Mouse (Mus musculus) left cerebral cortex, postnatal 25 days (tissue): ENCODE measurements around the gene Tent5c. TPM values are rescaled to one million over a fixed set of nuclear protein-coding genes. Genes with fewer than 3 reads are reported as not detected.
A peak's percentile ranks its signal among the peaks of the same experiment; 100 is the strongest.

Source experiments
- DNase-seq, 2 experiments: peaks; one replicate each; pipeline ENCODE4 v3.0.0; 2022; ENCODE audit warnings: low spot score in 2 of 2, mixed read lengths in 1 of 2
- intact Hi-C: fragments of 180-260 bp; cut with DNase I; formaldehyde crosslinking; loops from one replicate; pipeline ENCODE4 v1.15.1; 2025
- total RNA-seq, 2 experiments: library from RNA; stranded (reverse); gene quantifications; 2 replicates each; pipeline ENCODE4 v1.2.3; 2021

Tent5c gene
- total RNA-seq, 2 experiments from 2014 or later: 2.5 to 3.2 TPM

DNA sequence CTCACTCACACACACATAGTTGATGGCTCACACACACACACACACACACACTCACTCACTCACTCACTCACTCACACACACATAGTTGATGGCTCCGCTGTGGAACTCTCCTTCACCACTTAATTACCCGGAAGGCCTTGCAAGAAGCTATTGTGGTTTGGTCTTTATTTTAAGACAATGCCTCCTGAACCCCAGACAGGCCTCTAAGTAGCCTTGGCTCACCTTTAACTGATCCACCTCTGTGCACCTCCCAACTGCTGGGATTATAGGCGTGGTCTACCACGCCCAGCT lies 831 bp upstream of the Tent5c start:
- intact Hi-C loops: no loop called here
- no peak for DNase-seq

DNA sequence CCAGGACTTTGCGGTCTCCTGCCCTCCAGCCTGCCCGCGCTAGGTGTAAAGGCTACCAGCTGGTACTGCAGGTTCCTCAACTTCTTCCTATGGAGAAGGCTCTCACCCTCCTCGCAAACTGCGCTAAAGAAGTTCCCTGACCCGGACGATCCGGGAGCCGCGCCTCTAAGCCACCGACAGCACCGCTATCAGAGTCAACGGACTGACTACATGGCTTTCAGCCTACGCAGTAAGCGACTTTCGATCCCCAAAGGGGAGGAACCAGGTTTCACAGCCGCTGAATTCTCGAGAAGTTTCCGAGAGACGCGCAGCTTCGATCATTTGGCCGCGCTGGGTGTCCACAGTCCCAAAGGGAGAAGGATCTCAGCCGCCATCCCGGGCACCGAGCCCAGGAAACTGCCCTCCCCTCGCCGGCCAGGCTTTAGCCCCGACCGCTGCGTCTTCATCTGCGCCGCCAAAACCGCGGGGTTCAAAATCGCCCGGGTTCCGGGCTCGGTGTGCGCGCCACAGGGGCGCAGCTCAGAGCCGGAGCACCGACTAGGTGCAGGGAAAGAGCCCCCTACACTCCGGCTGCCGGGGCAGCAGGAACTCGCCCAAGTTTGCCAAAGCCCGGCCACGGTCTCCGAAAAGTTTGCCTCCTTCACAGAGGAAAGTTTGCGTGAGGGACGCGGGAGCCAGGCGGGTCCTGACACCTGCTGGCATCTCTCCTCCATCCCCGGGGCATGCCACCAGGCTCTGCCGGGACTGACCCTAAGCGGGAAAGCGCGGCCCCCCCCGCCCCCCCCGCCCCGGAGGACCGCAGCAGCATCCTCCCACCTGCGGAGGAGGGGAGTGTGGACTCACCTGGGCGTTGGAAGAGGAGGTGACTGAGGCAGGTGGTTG lies 632 bp downstream of the Tent5c start:
- DNase-seq: peak; percentile 16
- intact Hi-C loops: loop anchor here (2.0 kb wide), 1 partner anchor 66 kb away; no protein-coding TSS in a partner anchor

DNA sequence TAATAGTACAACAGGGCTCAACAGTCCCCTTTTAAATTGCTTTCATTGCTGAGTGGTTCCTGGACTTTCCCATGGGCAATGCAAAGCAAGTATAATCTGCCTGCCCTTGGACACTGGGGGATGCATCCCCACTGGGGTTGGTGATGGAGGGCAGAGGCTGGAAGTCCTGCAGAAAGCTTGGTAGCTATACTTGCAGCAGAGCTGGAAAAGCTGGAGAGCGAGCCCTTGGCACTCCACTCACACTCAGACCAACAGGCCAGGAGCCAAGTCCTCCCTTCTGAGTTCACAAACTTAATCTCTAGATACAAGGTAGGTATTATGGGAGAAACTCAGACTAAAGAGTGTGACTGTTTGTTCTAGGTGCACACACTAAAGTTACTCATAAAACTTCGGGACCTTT lies 2.1 kb downstream of the Tent5c start:
- intact Hi-C loops: no loop called here

DNA sequence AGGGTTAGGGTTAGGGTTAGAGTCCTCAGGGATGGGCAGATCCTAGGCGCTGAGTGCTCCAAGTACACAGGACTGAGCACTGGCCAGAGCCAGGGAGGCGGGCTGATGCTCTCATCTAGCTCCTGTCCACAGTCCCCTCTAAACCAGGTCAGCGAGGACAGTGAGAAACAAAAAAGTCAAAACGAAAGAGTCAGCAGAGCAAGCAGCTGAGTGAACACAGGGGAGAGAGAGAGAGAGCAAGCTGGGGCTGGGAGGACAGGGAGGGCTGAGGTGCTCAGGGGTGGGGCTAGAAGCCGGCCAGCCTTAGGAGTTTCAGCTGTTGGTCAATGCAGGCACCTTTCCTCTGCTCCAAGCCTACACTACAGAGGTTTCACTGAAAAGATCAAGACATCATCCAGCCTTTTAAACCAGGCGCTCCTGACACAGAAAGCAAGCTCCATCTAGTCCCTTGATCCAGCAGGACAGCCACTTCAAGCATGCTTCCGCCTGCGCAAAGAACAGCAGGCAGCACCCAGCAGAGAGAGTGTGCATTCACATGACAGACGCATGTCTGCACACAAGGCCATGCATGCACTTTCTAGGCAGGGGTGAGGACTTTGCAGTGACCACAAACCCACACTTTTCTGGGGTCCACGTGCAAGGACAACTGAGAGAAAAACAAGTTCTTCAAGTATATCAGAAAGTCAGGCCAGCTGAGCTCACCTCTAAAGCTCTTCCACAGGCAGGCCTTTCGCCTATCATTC lies 3.6 kb downstream of the Tent5c start:
- intact Hi-C loops: no loop called here
- DNase-seq: no peak

More for the DNA sequence above, 2.1 kb downstream of the Tent5c start:
- no peak for DNase-seq

DNA sequence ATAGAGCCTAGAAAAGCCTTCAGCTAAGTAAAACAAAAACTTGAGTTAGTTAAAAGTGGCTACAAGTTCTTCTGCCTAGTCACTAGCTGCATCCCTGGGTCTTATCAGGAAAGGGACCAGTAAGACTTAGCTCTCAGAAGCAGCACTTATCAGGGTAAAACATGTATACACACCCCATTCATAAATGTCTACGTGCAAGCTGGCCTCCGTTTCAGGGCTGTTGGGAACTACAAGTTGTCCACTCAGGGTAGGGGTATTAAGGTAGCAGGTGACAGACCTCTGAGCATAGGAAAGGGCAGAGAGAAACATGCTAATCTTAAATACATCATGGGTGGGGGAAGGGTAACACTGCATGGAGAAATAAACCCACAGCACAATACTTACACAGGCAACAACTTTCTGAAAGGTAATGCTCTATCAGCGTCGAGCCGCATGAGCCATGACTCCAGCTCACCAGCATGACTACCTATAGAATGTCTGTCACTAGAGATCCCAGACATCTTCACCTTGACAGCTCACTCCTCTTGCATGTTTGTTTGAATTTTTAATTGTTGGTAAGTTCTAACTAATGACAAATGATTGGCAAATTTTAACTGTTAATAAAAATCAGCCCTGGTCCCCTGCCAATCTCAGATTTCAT lies 6.0 kb downstream of the Tent5c start:
- intact Hi-C loops: no loop called here
- no peak for DNase-seq

DNA sequence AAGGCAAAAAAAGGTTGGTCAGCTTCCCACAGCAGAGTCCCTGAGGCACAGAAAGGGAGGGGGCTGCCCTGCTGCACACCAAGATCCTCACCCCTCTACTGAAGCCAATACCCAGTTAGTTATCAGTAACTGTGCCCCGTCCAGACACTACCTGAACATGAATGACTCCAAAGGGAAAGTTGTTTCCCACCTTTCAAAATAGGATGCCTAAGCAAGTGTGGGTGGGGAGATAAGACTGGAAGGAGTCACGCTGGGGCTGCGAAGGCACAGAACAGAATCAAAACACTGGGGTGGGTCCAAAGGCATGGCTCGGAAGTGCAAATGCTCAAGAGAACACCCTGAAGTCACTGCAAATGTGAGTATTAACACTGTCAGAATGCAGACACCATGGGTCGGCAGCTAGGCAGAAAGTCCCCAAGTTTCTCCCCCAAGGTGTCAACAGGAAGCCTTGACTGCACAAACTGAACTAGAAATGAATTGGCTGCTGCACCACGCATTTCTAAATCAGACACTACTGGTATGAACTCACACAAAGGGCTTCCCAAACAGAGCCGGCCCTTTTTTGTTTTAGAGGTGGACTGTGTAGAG lies 6.7 kb downstream of the Tent5c start:
- DNase-seq: no peak
- intact Hi-C loops: no loop called here

DNA sequence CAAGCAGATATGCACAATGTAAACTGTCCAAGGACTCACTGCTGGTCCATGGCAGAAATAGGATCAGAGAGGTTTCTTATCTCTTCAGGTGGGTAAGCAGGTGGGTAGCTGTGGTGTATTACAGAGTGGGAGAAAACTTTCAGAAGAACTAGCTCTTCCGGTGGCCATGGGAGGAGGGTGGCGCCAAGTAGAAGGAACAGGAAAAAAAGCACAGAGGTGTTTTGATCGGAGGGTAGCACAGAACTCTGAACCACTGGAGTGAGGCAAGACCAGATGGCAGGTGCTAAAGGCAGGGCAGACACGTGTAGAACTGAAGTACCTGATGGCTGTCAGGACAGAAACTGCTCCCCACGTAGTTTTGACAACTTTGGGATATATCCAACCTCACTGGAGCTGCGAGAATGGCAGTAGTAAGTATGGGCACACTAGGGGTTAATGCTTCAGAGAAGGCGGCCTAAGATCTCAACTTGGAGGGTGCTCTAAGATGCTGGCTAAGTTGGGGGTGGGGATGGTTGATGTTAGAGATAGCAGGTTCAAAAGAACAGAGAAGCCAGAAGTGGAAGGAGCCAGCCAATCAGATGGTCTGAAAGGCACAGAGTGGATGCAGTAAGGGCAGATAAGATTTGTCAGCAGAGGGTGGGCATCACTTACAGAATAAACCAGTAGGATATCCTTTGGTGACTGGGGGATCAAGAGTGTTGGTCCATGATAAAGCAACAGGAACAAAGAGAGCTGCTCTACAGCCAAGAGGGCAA lies 8.7 kb downstream of the Tent5c start:
- intact Hi-C loops: no loop called here
- no peak for DNase-seq

DNA sequence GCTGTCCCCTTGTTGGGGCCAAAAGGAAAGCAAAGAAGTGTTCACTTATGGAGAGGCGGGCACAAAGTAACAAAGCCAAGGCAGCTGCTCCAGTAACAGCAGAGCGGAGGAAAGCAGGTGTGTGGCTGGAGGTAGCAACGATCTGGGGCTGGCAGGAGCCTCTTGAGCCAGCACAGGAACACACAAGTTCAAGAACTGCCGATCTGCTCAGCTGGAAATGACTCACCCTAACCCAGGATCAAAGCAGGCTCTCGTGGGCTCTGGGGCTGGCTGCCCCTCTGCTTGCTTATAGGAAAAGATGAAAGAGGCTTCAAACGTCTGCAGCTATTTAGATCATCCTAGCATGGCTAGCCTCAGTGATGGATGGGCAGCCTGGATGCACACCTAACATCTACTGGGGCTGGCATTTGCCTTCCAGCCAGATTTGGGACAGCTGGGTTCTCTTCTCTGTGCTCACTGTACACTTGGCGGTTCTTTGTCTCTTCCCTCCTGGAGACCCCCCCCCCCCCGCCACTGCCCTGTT lies 14.1 kb downstream of the Tent5c start:
- no peak for DNase-seq
- intact Hi-C loops: no loop called here

DNA sequence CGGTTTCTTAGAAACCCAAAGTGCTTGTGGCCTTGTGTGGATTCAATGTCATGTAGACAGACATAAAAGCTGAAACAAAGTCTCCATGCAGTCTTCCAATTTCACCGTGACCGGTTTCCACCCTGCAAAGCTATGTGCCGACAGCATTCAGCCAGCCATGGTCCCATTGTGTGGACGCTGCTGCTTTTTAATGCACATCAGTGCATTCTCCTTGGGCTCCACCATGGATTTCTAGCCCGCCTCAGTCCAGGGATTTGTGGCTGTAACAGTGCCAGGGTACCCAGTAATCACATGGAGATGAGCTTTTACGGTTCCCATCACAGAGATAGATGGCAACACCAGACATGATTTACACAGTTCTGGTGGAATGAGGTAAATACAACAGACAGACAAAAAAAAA lies 14.6 kb downstream of the Tent5c start:
- intact Hi-C loops: no loop called here
- no peak for DNase-seq

DNA sequence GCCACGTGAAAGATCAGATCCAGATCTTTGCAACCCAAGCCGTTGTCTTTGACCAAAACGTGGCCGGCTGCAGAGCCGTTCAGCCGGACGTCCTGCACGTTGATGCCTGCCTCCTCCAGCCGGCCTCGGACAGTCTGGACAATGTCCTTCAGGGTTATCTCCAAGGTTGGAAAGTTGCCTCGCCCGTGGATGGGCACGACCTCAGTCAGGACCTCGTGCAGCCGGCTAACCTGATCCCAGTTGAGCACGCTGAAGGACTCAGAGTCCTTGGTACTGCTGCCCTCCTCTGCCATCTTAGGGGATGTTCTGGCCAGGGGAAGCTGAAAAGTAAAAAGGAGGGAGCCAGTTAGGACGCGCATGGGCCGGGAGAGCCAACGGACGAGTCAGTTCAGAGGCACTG lies 16.0 kb downstream of the Tent5c start:
- no peak for DNase-seq
- intact Hi-C loops: no loop called here

DNA sequence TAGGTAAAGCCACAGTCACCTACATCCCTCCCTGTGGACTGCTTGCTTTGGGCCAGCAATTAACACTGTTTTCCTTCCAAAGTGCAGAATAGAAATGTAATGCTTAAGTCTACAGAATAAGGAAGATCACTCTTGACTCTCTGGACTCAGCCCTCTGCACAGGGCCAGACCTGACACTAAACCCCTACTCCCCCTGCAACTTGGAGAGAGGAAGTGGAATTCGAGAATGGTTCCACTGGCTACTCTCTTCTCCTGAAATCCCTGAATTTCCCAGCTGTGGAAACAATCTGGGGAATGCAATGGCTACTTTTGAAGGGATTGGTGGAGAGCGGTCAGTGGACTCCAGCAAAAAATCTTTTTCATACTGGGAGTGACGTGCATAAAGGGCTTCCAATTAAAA lies 18.2 kb downstream of the Tent5c start:
- intact Hi-C loops: no loop called here
- DNase-seq: no peak

DNA sequence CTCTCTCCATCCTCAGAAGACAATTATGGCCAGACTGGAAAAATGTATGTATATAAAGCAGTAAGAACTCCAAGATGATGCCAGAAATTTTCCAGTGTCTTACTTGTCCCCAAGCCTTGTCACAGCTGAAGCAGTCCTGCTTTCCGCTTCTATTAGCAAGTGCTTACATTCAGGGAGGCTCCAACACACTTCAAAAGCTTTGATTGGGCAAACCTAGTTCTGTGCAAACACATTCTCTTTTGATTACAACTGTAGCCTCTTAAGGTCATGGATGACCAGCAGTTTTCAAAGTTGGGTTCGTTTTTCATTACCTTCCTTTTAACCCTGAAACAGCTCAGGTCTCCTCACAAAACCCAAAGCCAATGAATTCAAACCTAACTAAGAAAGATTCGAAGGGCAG lies 19.0 kb downstream of the Tent5c start:
- intact Hi-C loops: no loop called here
- DNase-seq: no peak

DNA sequence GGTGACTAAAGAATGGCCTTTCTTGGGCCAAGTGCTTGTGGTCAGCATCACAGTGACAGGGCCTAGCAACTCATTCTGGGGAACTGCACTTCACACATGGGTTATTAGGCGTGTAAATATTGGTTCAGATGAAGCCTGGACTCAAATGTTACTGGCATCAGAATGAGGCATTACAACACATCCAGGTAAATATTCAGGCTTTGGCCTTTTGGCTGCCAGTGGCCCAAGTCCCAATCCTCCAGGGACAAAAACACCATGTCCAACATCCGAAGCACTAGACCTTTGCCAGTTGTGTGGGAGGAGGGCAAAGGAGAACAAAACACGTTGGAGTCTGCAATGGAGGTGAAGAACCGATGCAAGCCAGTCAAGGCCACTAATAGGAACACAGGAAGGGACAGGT lies 22.6 kb downstream of the Tent5c start:
- DNase-seq: no peak
- intact Hi-C loops: no loop called here

DNA sequence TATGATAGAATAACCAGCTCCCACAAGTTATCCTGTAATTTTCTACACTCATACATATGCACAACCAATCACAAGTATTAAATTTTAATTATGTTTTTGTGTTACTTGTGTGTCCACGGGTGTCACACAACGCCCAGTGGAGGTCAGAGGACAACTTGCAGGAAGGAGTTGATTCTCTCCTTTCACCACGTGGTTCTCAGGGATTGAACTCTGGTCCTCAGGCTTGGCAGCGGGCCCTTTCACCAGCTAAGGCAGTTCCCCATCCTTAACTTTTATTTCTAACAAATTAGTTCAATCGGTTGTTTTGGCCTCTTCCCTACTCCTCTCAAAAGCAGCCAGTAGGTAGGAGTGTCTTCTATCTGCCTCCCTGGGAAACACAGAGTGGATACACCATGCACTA lies 24.5 kb downstream of the Tent5c start:
- no peak for DNase-seq
- intact Hi-C loops: no loop called here

DNA sequence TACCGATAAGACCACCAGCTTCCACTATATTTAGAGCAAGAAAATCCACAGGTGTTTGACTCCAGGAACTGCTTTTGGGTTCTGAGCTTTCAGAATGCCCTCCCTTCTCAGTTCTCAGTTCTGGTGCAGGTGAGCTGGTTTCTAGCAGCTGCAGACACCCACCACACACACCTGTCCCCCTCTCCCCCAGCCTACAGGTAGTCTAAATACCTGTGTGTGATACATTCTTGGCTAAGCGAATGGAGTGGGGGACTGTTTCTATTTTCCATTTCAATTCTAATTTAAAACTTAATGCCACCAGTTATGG lies 25.2 kb downstream of the Tent5c start:
- DNase-seq: no peak
- intact Hi-C loops: no loop called here

DNA sequence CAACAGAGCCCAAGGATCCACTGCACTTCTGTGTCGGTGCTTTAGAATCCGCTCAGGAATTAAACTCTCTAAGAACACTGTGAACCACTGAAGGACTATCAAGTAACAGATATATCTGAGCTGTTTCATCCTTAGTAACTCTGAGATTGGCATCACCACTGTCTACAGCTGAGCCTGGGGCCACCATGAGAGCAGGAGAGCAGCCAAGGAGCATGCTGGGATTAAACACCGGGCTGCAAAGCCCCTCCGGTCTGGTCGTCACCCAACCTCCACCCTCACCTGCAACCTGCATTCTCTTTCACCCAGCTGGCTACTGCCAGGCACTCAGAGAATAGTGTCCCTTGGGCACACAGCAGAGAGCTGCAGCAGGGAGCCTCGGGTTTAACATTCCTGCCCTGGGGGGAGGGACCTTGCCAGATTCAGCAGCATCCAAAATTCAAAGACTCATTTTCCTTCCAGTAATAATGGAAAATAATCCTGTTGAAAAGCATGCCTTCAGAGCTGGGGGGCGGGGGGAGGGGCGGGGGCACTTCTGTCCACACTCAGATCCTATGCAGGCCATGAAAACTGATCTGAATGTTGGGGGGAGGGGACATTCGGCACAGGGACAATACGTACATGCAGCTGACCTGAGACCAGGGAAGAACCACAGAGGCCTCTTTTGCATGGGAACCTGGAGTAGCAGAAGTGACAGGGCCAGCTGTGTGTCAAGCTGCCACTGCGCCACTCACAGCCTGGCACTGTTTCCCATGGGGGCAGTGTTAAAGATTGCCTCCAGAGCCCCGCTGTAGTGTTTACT lies 25.8 kb downstream of the Tent5c start:
- no peak for DNase-seq
- intact Hi-C loops: no loop called here

DNA sequence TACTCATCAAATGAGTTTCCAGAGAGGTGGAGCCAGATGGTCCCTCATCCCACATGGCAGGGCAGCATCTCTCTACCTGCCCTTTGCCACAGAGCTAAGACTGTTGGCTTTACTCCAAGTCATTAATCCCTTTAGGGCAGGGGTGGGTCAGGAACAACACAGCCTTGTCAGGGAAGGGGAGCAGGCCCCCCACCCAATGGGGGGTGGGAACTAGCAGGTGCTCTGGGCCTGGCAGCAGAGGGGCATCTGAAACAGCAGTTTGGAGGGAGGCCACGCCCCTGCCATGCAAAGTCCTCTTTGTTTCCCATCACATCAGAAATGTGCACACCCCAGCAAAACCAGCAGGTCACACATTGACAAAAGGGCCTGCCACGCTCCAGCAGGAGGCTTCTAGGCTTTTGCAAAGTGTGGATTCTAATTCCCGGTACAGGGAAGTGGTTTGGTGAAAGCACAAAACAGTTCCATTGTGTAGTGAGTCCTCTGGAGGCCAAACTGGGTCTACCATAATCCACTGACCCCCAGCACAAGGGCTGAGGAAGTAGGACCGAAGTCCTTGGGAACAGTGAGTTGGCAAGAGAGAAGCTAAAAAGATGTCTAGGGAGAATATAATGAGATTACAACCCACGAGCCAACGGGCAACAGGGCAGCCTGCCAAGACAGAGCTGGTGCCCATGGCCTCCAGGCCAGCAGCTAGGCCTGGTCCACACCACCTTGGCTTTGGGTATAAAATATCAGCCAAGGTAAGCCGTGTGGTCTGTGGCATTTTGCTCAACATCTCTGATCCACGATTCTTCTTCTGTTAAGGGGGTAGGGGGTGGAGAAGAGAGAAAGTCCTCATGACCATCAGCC lies 26.7 kb downstream of the Tent5c start:
- no peak for DNase-seq
- intact Hi-C loops: no loop called here

DNA sequence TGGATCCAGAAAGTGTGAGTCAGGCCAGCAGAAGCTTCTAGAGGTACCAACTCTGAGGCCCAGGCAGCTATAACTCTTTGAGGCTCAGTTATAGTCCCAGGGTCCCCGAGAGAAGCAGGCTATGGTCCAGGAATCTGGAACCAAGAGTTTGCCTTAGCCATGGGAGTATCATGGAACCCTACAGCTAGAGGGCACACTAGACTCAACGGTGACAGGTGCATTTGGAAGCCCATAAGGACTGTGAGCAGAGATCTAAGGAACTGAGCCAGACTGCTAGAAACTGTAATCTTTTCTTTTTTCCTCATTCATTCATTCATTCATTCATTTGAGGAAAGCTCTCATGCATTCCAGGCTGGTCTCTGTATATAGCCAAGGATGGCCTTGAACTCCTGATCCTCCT lies 28.6 kb downstream of the Tent5c start:
- no peak for DNase-seq
- intact Hi-C loops: no loop called here
